Mouse (Mus musculus) lung, embryonic 16.5 days (tissue): ENCODE measurements around the gene Rhebl1. TPM values are rescaled to one million over a fixed set of nuclear protein-coding genes. Genes with fewer than 3 reads are reported as not detected.

Experiments
- ATAC-seq: fragments of 200-750 bp; cut with Nextera tagmentation; 2 replicates; pipeline ENCODE4 v1.8.0; 2017; ENCODE audit warnings: low read depth, mild to moderate bottlenecking, moderate library complexity
- H3K27ac ChIP-seq: fragments of 300-500 bp; sonication (generic); 2 replicates; pipeline ENCODE4 v1.5.1; 2014; ENCODE audit warnings: mild to moderate bottlenecking, control low read depth, low read length
- H3K27me3 ChIP-seq: fragments of 300-500 bp; sonication (generic); 2 replicates; pipeline ENCODE4 v1.6.1; 2014; ENCODE audit warnings: low read depth, low read length, mixed read lengths; ENCODE audit not compliant: control insufficient read depth, insufficient read depth
- H3K36me3 ChIP-seq: fragments of 300-500 bp; sonication (generic); 2 replicates; pipeline ENCODE4 v1.6.1; 2014; ENCODE audit warnings: low read length; ENCODE audit not compliant: control insufficient read depth, insufficient read depth
- H3K4me1 ChIP-seq: fragments of 300-500 bp; sonication (generic); replicated peaks from 2 replicates; pipeline ENCODE4 v1.6.1; 2014; ENCODE audit warnings: low read length, mixed read lengths; ENCODE audit not compliant: control insufficient read depth, insufficient read depth
- H3K4me2 ChIP-seq: fragments of 300-500 bp; sonication (generic); 2 replicates; pipeline ENCODE4 v1.6.1; 2014; ENCODE audit warnings: low read depth, low read length, control low read depth
- H3K4me3 ChIP-seq: fragments of 300-500 bp; sonication (generic); 2 replicates; pipeline ENCODE4 v1.5.1; 2014; ENCODE audit warnings: mild to moderate bottlenecking, low read length, control low read depth
- H3K9ac ChIP-seq: fragments of 300-500 bp; sonication (generic); 2 replicates; pipeline ENCODE4 v1.6.1; 2014; ENCODE audit warnings: low read length, control low read depth
- H3K9me3 ChIP-seq: fragments of 300-500 bp; sonication (generic); 2 replicates; pipeline ENCODE4 v1.6.1; 2016; ENCODE audit warnings: low read length; ENCODE audit not compliant: control insufficient read depth
- WGBS: fragments of 180-500 bp; shearing (Covaris S2); extraction: QIAGEN DNeasy Blood & Tissue Kit; methylation state at CpG from one replicate; pipeline ENCODE4 v1.1.7; 2014; 5-methylcytosine and 5-hydroxymethylcytosine counted together
- polyA plus RNA-seq: library from polyadenylated mRNA; unstranded; fragments of >200 nt; fragmentation: Nextera tagmentation; extraction: Ambion mirVana; gene quantifications from 2 replicates; pipeline ENCODE4 v1.2.1, GENCODE M21; 2015

Rhebl1 gene
- polyA plus RNA-seq, 1 experiment from 2014 or later, result 9.4 TPM

DNA sequence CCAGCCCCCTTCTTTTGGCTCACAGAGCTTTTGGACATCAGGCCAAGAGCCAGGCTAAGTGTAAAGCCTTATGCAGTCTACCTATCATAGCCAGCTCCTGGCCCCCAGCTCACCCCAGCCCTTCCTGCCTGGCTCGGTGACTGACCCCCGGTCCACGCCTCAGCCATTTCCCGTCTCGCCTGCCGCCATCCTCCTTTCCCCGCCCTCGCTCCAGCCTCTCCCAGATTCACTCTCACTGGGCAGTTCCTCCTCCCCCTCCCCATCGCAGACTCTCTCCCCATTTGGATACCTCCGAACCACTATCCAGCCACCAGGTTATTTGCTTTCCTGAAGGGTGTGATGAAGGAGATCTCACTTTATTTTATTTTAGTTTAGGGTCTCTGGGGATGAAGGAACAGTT lies 3.2 kb upstream of the Rhebl1 start:
- H3K36me3 ChIP-seq, result no peaks in the 10 kb centered on the region
- H3K27me3 ChIP-seq, result peaks cover 62% of the 10 kb centered on the region
- no peaks in the 10 kb centered on the region for H3K9me3 ChIP-seq
- H3K4me1 ChIP-seq, result peaks cover 36% of the 10 kb centered on the region
- no peak overlapping the region for H3K9ac ChIP-seq
- WGBS, result 2% methylated on average over 10 of the region's 10 CpGs
- no peak overlapping the region for H3K27ac ChIP-seq
- H3K4me2 ChIP-seq, result peak overlapping the region; percentile 46
- ATAC-seq, result 0 out of 2 replicates have a peak, but pooled peaks have one; percentile 26
- peak overlapping the region; percentile 28 for H3K4me3 ChIP-seq

DNA sequence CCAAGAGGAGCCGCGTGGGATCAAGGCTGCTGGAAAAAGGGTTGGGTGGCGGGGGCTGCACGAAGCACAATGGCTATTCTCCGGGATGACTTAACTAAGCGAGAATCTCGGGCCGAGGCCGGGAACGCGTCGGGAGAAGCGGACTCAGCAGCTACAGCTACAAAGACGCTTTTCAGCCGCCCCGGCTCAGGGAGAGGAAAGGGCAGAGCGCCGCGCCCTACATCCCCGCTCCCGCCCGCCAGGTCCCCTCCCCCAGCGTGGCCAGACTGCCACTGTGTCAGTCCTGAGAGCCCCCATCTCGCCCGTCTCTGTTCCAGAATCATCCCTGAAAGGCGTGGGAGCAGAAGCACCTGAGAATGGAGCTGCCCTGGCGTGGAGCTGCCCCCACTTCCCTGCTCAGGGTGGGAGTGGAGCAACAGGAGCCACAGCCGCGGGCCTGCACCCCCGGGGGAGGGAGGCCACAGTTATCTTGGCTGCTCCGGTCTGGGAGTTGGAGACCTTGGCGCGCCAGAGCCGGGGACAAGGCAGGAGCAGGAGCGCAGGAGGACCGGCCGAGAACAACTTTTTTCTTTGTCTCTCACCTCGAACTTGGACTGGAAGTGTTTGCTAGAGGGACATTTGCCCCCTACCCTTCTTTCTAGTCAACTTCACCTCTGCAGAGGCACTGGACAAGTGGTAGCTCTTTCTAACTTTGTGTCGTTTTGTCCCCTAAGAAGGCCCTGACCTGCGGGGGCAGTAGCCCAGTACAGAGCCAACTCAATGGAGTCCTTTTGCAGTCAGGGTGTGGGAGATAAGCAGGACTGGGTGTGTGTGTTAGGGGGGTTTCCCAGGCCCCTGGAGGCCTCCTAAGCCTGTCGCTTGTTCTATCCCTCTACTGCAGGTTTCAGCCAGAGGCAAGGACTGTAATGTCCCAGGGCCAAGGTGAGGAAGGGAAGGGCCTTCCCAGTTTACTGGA lies 1.6 kb upstream of the Rhebl1 start:
- no peaks in the 10 kb centered on the region for H3K36me3 ChIP-seq
- no peak overlapping the region; the same call in 1 of the 2 replicates for H3K27ac ChIP-seq
- peaks cover 62% of the 10 kb centered on the region for H3K27me3 ChIP-seq
- peak overlapping the region; percentile 54 for H3K4me2 ChIP-seq
- H3K4me1 ChIP-seq, result peaks cover 36% of the 10 kb centered on the region
- H3K9me3 ChIP-seq, result no peaks in the 10 kb centered on the region
- H3K4me3 ChIP-seq, result peak overlapping the region; percentile 39
- no peak for ATAC-seq
- WGBS, result 5% methylated on average over 40 of the region's 41 CpGs
- peak overlapping the region; percentile 52 for H3K9ac ChIP-seq

DNA sequence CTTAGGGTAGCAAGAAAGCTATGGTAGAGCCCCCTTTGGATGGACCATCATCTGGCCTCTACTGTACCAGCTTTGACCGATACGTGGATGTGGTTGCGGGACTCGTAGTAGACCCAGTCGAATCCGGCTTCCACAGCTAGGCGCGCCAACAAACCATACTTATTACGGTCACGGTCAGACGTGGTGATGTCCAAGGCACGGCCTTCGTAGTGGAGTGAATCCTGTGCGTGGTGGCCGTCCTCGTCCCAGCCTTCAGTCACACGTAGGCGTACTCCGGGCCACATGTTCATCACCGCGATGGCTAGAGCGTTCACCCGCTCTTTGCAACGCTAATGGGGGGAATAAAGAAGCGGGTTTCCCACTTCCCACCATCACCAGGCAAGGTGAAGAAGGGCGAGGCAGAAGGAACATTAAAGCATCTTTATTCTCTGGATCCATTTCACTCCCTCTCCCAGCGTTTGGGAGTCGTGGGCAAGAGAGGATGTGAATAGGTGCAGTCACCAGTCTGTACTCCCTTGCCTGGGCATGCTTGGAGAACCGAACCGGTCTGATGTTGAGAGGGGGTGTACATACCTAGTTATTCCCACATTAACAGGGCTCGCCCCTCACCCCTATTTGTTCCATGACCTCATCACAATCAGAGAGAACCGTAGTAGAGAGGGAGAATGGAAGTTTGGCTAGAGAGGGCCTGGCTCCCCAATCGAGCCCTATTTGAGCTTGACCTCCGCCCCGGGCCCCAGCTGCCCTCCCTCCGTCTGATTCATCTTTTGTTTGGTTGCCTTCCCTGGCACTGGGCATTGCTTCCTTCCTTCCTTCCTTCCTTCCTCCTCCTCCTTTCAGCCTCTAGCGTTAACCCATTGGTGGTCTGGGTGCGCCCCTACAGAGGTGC lies 650 bp upstream of the Rhebl1 start:
- Histone ChIP-seq H3K27ac (no peak overlapping the region; the same call in 1 of the 2 replicates), H3K4me3 (peak overlapping the region; percentile 58), H3K9me3 (no peaks in the 10 kb centered on the region), H3K4me2 (peak overlapping the region; percentile 97), H3K4me1 (peaks cover 36% of the 10 kb centered on the region), H3K27me3 (peaks cover 62% of the 10 kb centered on the region), H3K36me3 (no peaks in the 10 kb centered on the region), H3K9ac (peak overlapping the region; percentile 52)
- no peak for ATAC-seq
- WGBS, result 5% methylated on average over 38 of the region's 38 CpGs

DNA sequence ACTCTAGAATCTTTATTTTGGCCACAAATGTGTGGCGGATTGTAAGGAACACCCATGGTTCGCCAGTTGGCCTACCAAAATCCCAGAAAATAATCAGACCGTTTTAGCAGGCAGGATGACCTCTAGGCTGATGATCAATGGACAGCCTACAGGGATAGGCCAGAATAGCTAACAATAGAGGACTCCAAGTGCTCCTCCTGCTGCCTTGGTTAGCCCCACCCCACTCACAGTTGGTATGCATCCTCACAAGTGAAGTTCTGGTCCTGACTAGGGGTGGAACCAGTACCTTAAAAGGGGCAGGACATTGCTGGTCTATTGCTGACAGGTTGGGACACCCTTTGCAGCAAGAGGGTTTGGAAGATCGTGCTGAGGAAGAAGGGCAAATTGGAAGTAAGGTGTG lies 1.3 kb downstream of the Rhebl1 start:
- no peaks in the 10 kb centered on the region for H3K36me3 ChIP-seq
- peaks cover 33% of the 10 kb centered on the region for H3K4me1 ChIP-seq
- peaks cover 50% of the 10 kb centered on the region for H3K27me3 ChIP-seq
- H3K4me2 ChIP-seq, result no peak overlapping the region
- no peak overlapping the region for H3K9ac ChIP-seq
- H3K4me3 ChIP-seq, result no peak overlapping the region
- WGBS, result 71% methylated on average over 4 of the region's 4 CpGs
- H3K27ac ChIP-seq, result no peak overlapping the region
- no peak for ATAC-seq
- no peaks in the 10 kb centered on the region for H3K9me3 ChIP-seq

GRCm38 (mm10) chr15:98891907-98892606 lies 2.3 kb downstream of the Rhebl1 start:
- Histone ChIP-seq H3K4me3 (no peak overlapping the region), H3K36me3 (no peaks in the 10 kb centered on the region), H3K27me3 (peaks cover 40% of the 10 kb centered on the region), H3K9me3 (no peaks in the 10 kb centered on the region), H3K9ac (no peak overlapping the region), H3K4me2 (no peak overlapping the region), H3K27ac (no peak overlapping the region), H3K4me1 (peaks cover 28% of the 10 kb centered on the region)
- peak; percentile 71 for ATAC-seq
- 31% methylated on average over 6 of the region's 6 CpGs for WGBS

- H3K4me1 ChIP-seq, result peaks cover 26% of the 10 kb centered on the region
- H3K27ac ChIP-seq, result no peak overlapping the region
- WGBS, result 11% methylated on average over 19 of the region's 19 CpGs
- H3K27me3 ChIP-seq, result peaks cover 33% of the 10 kb centered on the region
- no peak overlapping the region for H3K9ac ChIP-seq
- peak overlapping the region; percentile 24 for H3K4me3 ChIP-seq
- H3K9me3 ChIP-seq, result no peaks in the 10 kb centered on the region
- H3K36me3 ChIP-seq, result no peaks in the 10 kb centered on the region
- peak overlapping the region; percentile 51 for H3K4me2 ChIP-seq
- no peak for ATAC-seq
These were observed 3.1 kb downstream of the Rhebl1 start for GRCm38 (mm10) chr15:98891198-98891742.

DNA sequence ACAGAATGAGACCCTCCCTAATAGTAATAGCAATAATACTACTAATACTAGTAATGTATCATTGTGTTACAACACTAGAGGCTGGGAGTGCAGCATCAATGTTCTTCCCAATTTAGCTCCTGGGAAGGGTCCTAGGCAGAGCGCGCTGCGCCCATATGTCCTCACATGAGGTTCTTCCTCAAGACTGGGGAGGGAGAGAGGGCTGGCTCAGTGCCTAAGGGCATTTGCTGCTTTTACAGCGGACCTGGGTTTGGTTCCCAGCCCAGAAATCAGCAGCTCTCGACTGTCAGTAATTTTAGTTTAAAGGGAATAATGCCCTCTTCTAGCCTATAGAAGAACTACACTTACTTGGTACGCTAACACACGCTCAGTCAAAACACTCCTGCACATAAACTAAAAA lies 6.8 kb downstream of the Rhebl1 start:
- Histone ChIP-seq H3K27ac (no peak overlapping the region), H3K27me3 (no peaks in the 10 kb centered on the region), H3K4me1 (no peaks in the 10 kb centered on the region), H3K9me3 (no peaks in the 10 kb centered on the region), H3K9ac (no peak overlapping the region), H3K36me3 (no peaks in the 10 kb centered on the region), H3K4me3 (no peak overlapping the region), H3K4me2 (no peak overlapping the region)
- no peak for ATAC-seq
- WGBS, result 78% methylated on average over 7 of the region's 7 CpGs

DNA sequence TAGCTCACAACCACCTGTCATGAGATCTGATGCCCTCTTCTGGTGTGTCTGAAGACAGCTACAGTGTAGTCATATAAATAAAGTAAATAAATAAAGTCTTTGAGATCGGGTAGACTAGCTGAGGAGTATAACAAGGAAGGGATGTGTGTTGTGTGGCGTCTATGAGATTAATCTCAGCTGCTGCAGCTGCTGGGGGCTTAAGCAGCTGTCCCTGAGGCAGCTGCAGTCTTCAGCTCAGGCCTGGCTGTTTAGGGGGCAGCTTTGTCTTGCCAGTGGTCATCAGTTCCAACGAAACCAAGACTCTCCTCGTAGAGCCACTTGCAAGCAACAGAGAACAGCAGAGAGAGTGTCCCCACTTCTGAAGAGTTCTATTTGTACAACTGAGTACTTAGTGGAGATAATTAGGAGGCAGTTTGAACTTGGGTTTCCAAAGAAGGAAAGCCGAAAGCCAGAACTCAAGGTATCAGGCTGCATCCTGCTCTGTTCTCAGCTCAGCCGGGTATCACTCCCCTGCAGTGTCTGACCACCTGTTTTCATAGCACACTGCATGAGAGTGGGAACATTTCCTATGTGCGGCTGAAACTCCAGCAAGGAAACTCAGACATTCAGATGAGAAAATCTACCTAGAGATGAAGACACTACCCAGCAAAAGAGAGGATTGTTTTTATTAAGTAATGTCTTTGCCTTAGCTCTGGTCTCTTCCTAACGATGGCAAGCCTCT lies 7.5 kb downstream of the Rhebl1 start:
- Histone ChIP-seq H3K4me3 (no peak overlapping the region), H3K9me3 (no peaks in the 10 kb centered on the region), H3K9ac (no peak overlapping the region), H3K4me2 (no peak overlapping the region), H3K27ac (no peak overlapping the region), H3K4me1 (no peaks in the 10 kb centered on the region), H3K36me3 (no peaks in the 10 kb centered on the region), H3K27me3 (no peaks in the 10 kb centered on the region)
- 42% methylated on average over 8 of the region's 8 CpGs for WGBS
- ATAC-seq, result no peak
